Mouse (Mus musculus) neural tube, embryonic 10.5 days (tissue): Measurements from ENCODE around the gene Aqp9.

Experiments
- DNase-seq: peaks from one replicate; pipeline ENCODE4 v3.0.0-alpha.2; 2017; ENCODE audit warnings: low spot score; ENCODE audit errors: extremely low spot score

Gene Aqp9

GRCm38 (mm10) chr9:71167473-71168215 lies 838 bp downstream of the Aqp9 start:
- no peak for DNase-seq

GRCm38 (mm10) chr9:71166871-71167465 lies 1.5 kb downstream of the Aqp9 start:
- DNase-seq: no peak

- no peak for DNase-seq
These were observed 2.3 kb downstream of the Aqp9 start for GRCm38 (mm10) chr9:71166019-71166705.

- no peak for DNase-seq
These were observed 3.0 kb downstream of the Aqp9 start for GRCm38 (mm10) chr9:71165510-71165909.

GRCm38 (mm10) chr9:71165061-71165460 lies 3.4 kb downstream of the Aqp9 start:
- DNase-seq: no peak

GRCm38 (mm10) chr9:71164353-71164752 lies 4.1 kb downstream of the Aqp9 start:
- no peak for DNase-seq

GRCm38 (mm10) chr9:71162858-71163740 lies 5.4 kb downstream of the Aqp9 start:
- no peak for DNase-seq

GRCm38 (mm10) chr9:71162131-71162857 lies 6.2 kb downstream of the Aqp9 start:
- DNase-seq: no peak

GRCm38 (mm10) chr9:71160849-71161711 lies 7.4 kb downstream of the Aqp9 start:
- DNase-seq: no peak

GRCm38 (mm10) chr9:71159686-71160085 lies 8.8 kb downstream of the Aqp9 start:
- DNase-seq: no peak

GRCm38 (mm10) chr9:71159060-71159626 lies 9.3 kb downstream of the Aqp9 start:
- DNase-seq: no peak

GRCm38 (mm10) chr9:71157921-71158646 lies 10.4 kb downstream of the Aqp9 start:
- DNase-seq: no peak

GRCm38 (mm10) chr9:71156447-71157035 lies 11.9 kb downstream of the Aqp9 start:
- no peak for DNase-seq

- no peak for DNase-seq
These were observed 13.0 kb downstream of the Aqp9 start for GRCm38 (mm10) chr9:71155399-71156005.

- no peak for DNase-seq
These were observed 17.1 kb downstream of the Aqp9 start for GRCm38 (mm10) chr9:71151386-71151785.

GRCm38 (mm10) chr9:71150175-71150574 lies 18.3 kb downstream of the Aqp9 start:
- DNase-seq: no peak

GRCm38 (mm10) chr9:71148890-71149289 lies 19.6 kb downstream of the Aqp9 start:
- DNase-seq: no peak

GRCm38 (mm10) chr9:71146210-71146609 lies 22.3 kb downstream of the Aqp9 start:
- DNase-seq: no peak
